Mouse (Mus musculus): ENCODE measurements at regions not wholly inside any gene's neighbourhood (a gene's known extent, or its start where the extent isn't known, plus 50 kb on each side); places are given as distances from the start of the nearest gene placed in this dataset.

- peak in 1 of 2 experiments; percentile 50 for DNase-seq (ENCODE audit: low spot score in 2 of 2)
These were observed 59.3 kb downstream of the Trap1a start for GRCm38 (mm10) chrX:139392777-139393176.

GRCm38 (mm10) chrX:139416701-139417100 is 63.5 kb upstream of the D330045A20Rik start:
- DNase-seq (ENCODE audit: low spot score in 2 of 2), result peak; percentile 18 to 37

GRCm38 (mm10) chrX:139419867-139420266 is 60.3 kb upstream of the D330045A20Rik start:
- no peak for DNase-seq (ENCODE audit: low spot score in 2 of 2)

DNA sequence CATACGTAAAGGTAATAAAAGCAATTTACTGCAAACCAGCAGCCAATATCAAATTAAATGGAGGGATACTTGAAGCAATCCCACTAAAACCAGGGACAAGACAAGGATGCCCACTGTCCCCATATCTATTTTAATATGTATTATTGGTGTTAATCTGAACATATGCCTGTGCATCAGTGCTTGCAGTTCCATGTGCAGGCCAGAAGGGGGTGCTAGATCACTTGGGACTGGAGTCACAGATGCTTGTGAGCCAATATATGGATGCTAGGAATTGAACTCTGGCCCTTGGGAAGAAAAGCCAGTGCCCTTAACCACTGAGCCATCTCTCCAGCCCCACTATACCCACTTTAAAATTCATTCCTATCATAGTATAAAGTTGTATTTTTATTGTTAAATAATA is 55.9 kb upstream of the D330045A20Rik start:
- no peak for DNase-seq (ENCODE audit: low spot score in 2 of 2)
